8 mouse cellular contexts compared by ENCODE assay signal in genomic region chr6:13159437-13159836, GRCm38 (mm10).
A peak's percentile ranks its signal among the peaks of the same experiment; 100 is the strongest.
DNase-seq lines count a peak whose midpoint lies in the region; ATAC-seq and TF ChIP-seq lines count a peak whose summit lies in the region.

No protein-coding gene starts in this region.

- no peaks in the 10 kb centered on the region for H3K9me3 ChIP-seq in forebrain, embryonic 16.5 days (ENCODE audit: control insufficient read depth, low read length)

- WGBS in cerebellum, adult 2 months: 73% methylated on average over 2 of the region's 2 CpGs
- WGBS in forebrain, embryonic 16.5 days: 92% methylated on average over 2 of the region's 2 CpGs

- TF ChIP-seq CTCF in cerebellum, adult 2 months (IDR thresholded peaks at IDR 0.05; ENCODE audit: borderline replicate concordance, insufficient read depth, low read depth, low read length): no peak

- H3K4me2 ChIP-seq in forebrain, embryonic 16.5 days (ENCODE audit: low read length): no peak overlapping the region

- H3K27ac ChIP-seq in cerebellum, adult 2 months (ENCODE audit: insufficient read depth, low read length): no peak overlapping the region
- H3K27ac ChIP-seq in forebrain, embryonic 16.5 days (ENCODE audit: low read length): no peak overlapping the region

- peak; percentile 52 to 65 for DNase-seq in cerebellum, postnatal 10 days
- DNase-seq in cerebellum, adult 2 months: no peak
- DNase-seq in lung, postnatal 10 days: peak; percentile 5
- DNase-seq in lung, postnatal 4 days: no peak
- DNase-seq in retina, postnatal 1 day: peak; percentile 26
- no peak for DNase-seq in kidney, postnatal 14 days
- DNase-seq in gastrocnemius, postnatal 14 days: no peak

- peak; percentile 63 for ATAC-seq in forebrain, embryonic 16.5 days

- no peaks in the 10 kb centered on the region for H3K4me1 ChIP-seq in cerebellum, adult 2 months (ENCODE audit: control insufficient read depth, insufficient read depth, low read length)
- H3K4me1 ChIP-seq in forebrain, embryonic 16.5 days (replicated peaks; ENCODE audit: control insufficient read depth, insufficient read depth, low read length): no peaks in the 10 kb centered on the region

- H3K9ac ChIP-seq in forebrain, embryonic 16.5 days (replicated peaks; ENCODE audit: low read depth, low read length): no peak overlapping the region

- H3K4me3 ChIP-seq in cerebellum, adult 2 months (replicated peaks; ENCODE audit: insufficient read depth, low read depth, low read length): no peak overlapping the region
- no peak overlapping the region for H3K4me3 ChIP-seq in forebrain, embryonic 16.5 days (replicated peaks; ENCODE audit: low read length)

- intact Hi-C loops in gastrocnemius, postnatal 14 days (cut with DNase I; ENCODE audit: low total_unique reads): no loop called here

- no peaks in the 10 kb centered on the region for H3K36me3 ChIP-seq in forebrain, embryonic 16.5 days (ENCODE audit: control insufficient read depth, insufficient read depth)

- H3K27me3 ChIP-seq in cerebellum, adult 2 months (ENCODE audit: control insufficient read depth, insufficient read depth, low read length): no peaks in the 10 kb centered on the region
- H3K27me3 ChIP-seq in forebrain, embryonic 16.5 days (replicated peaks; ENCODE audit: control insufficient read depth, insufficient read depth, low read length): no peaks in the 10 kb centered on the region

- TF ChIP-seq POLR2A in cerebellum, adult 2 months (IDR thresholded peaks at IDR 0.05; ENCODE audit: borderline replicate concordance, insufficient read depth, low read length): no peak

Comparison
In these comparisons a context has a peak if more than half of its experiments do, and no peak if none do; other contexts are left out.
1. DNase-seq: peak in cerebellum, postnatal 10 days (2 of 2), lung, postnatal 10 days (single experiment) and retina, postnatal 1 day (single experiment); none in cerebellum, adult 2 months (0 of 2), lung, postnatal 4 days (0 of 2), kidney, postnatal 14 days (single experiment) and gastrocnemius, postnatal 14 days (single experiment).